Comparison of ENCODE assay signal across 9 mouse cellular contexts in genomic region chr12:117385072-117385666, GRCm38 (mm10).
A peak's percentile ranks its signal among the peaks of the same experiment; 100 is the strongest.
DNase-seq lines count a peak whose midpoint lies in the region; ATAC-seq and TF ChIP-seq lines count a peak whose summit lies in the region.
"Had no signal": no experiment of that assay in that cellular context is flagged by ENCODE, and none has a peak within 500 bp of the region (broad histone marks: within the 10 kb centered on the region; RNA-seq: fewer than 3 reads in every experiment).

No protein-coding gene starts in this region.

- peak; percentile 95 for TF ChIP-seq CTCF in cerebellum, adult 2 months (IDR thresholded peaks at IDR 0.05; ENCODE audit: borderline replicate concordance, insufficient read depth, low read depth, low read length)

- no peak overlapping the region for H3K4me3 ChIP-seq in cerebellum, adult 2 months (replicated peaks; ENCODE audit: insufficient read depth, low read depth, low read length)
- no peak overlapping the region for H3K4me3 ChIP-seq in hindbrain, embryonic 16.5 days (ENCODE audit: low read length)
- H3K4me3 ChIP-seq: megakaryocyte, embryonic 14.5 days had no signal

- no peak overlapping the region for H3K27ac ChIP-seq in cerebellum, adult 2 months (ENCODE audit: insufficient read depth, low read length)
- H3K27ac ChIP-seq in hindbrain, embryonic 16.5 days (ENCODE audit: low read depth, low read length) = no peak overlapping the region

- WGBS in cerebellum, adult 2 months = 16% methylated on average over 6 of the region's 6 CpGs
- WGBS in hindbrain, embryonic 16.5 days = 12% methylated on average over 6 of the region's 6 CpGs

- no peak overlapping the region for H3K9ac ChIP-seq in hindbrain, embryonic 16.5 days (ENCODE audit: low read depth, low read length)

- no peaks in the 10 kb centered on the region for H3K9me3 ChIP-seq in hindbrain, embryonic 16.5 days (ENCODE audit: control insufficient read depth, low read length)
- H3K9me3 ChIP-seq: megakaryocyte, embryonic 14.5 days had no signal

- no peaks in the 10 kb centered on the region for H3K4me1 ChIP-seq in cerebellum, adult 2 months (ENCODE audit: control insufficient read depth, insufficient read depth, low read length)
- H3K4me1 ChIP-seq in hindbrain, embryonic 16.5 days (ENCODE audit: control insufficient read depth, insufficient read depth, low read depth, low read length) = no peaks in the 10 kb centered on the region
- H3K4me1 ChIP-seq: megakaryocyte, embryonic 14.5 days had no signal

- DNase-seq in Muller cell, postnatal 12 days (ENCODE audit: inconsistent ontology term) = peak; percentile 61
- peak; percentile 48 to 68 for DNase-seq in cerebellum, adult 2 months
- peak; percentile 45 to 89 for DNase-seq in frontal cortex, adult 2 months (ENCODE audit: extremely low spot score in 1 of 2, low spot score in 1 of 2)
- peak; percentile 54 for DNase-seq in left cerebral cortex, adult 11 months (ENCODE audit: low spot score)
- peak; percentile 68 to 81 for DNase-seq in lung, postnatal 4 days
- peak; percentile 82 to 85 for DNase-seq in right cerebral cortex, adult 2 months (ENCODE audit: low spot score in 2 of 2)
- DNase-seq in urinary bladder, postnatal 14 days (ENCODE audit: low spot score) = peak; percentile 81

- H3K36me3 ChIP-seq in hindbrain, embryonic 16.5 days (ENCODE audit: control insufficient read depth, insufficient read depth, low read length) = no peaks in the 10 kb centered on the region

- H3K27me3 ChIP-seq in cerebellum, adult 2 months (ENCODE audit: control insufficient read depth, insufficient read depth, low read length) = 0 out of 2 replicates have a peak, but pooled peaks cover 1% of the 10 kb centered on the region
- H3K27me3 ChIP-seq in hindbrain, embryonic 16.5 days (replicated peaks; ENCODE audit: control insufficient read depth, insufficient read depth, low read length) = 0 out of 2 replicates have a peak, but pooled peaks cover 4% of the 10 kb centered on the region
- H3K27me3 ChIP-seq: megakaryocyte, embryonic 14.5 days had no signal

- TF ChIP-seq POLR2A in cerebellum, adult 2 months (IDR thresholded peaks at IDR 0.05; ENCODE audit: borderline replicate concordance, insufficient read depth, low read length) = no peak

- H3K4me2 ChIP-seq in hindbrain, embryonic 16.5 days (ENCODE audit: low read length) = no peak overlapping the region

- peak; percentile 73 for ATAC-seq in hindbrain, embryonic 16.5 days
